Comparison of ENCODE assay signal across 23 mouse cellular contexts in genomic region chr6:100083127-100083526, GRCm38 (mm10).
A peak's percentile ranks its signal among the peaks of the same experiment; 100 is the strongest.
DNase-seq lines count a peak whose midpoint lies in the region; ATAC-seq and TF ChIP-seq lines count a peak whose summit lies in the region.
"Had no signal": no experiment of that assay in that cellular context is flagged by ENCODE, and none has a peak within 500 bp of the region (broad histone marks: within the 10 kb centered on the region; RNA-seq: fewer than 3 reads in every experiment).

No protein-coding gene starts in this region.

- no peak for TF ChIP-seq POLR2A in CH12.LX (IDR thresholded peaks at IDR 0.05; ENCODE audit: low read depth, low read length)

- H3K9me3 ChIP-seq in CH12.LX (replicated peaks; ENCODE audit: low read length), result no peaks in the 10 kb centered on the region
- H3K9me3 ChIP-seq: embryonic facial prominence, embryonic 10.5 days; embryonic facial prominence, embryonic 12.5 days; forebrain, embryonic 15.5 days had no signal

- H3K9ac ChIP-seq in CH12.LX (ENCODE audit: insufficient read depth, low read depth), result no peak overlapping the region
- H3K9ac ChIP-seq: embryonic facial prominence, embryonic 12.5 days; forebrain, embryonic 13.5 days; forebrain, embryonic 15.5 days; forebrain, postnatal 0 days had no signal

- H3K4me2 ChIP-seq in CH12.LX (ENCODE audit: insufficient read depth, low read depth, poor library complexity, severe bottlenecking), result no peak overlapping the region
- H3K4me2 ChIP-seq: embryonic facial prominence, embryonic 12.5 days; forebrain, embryonic 13.5 days; forebrain, embryonic 15.5 days had no signal

- peaks cover 33 to 64% of the 10 kb centered on the region in 2 experiments for H3K4me1 ChIP-seq in CH12.LX (ENCODE audit: control insufficient read depth in 1 of 2, insufficient read depth in 2 of 2)
- H3K4me1 ChIP-seq: embryonic facial prominence, embryonic 12.5 days; forebrain, embryonic 13.5 days; forebrain, embryonic 15.5 days had no signal

- no peak for TF ChIP-seq CTCF in CH12.LX (conservative IDR thresholded peaks at IDR 0.05 in 1 of 2, IDR thresholded peaks at IDR 0.05 in 1 of 2; ENCODE audit: low read depth in 2 of 2, low read length in 2 of 2)

- no peaks in the 10 kb centered on the region for H3K36me3 ChIP-seq in CH12.LX (replicated peaks in 1 of 2; ENCODE audit: control insufficient read depth in 1 of 2, insufficient read depth in 1 of 2, low read length in 1 of 2)
- H3K36me3 ChIP-seq in splenic B cell, adult 2 months (ENCODE audit: control insufficient read depth, insufficient read depth, low read length, poor library complexity, severe bottlenecking), result no peaks in the 10 kb centered on the region
- H3K36me3 ChIP-seq: embryonic facial prominence, embryonic 10.5 days; embryonic facial prominence, embryonic 12.5 days; forebrain, embryonic 15.5 days had no signal

- no peaks in the 10 kb centered on the region for H3K79me2 ChIP-seq in CH12.LX (replicated peaks; ENCODE audit: control insufficient read depth, extremely low read depth, insufficient read depth, poor library complexity, severe bottlenecking)

- peak; percentile 77 for TF ChIP-seq EP300 in CH12.LX (IDR thresholded peaks at IDR 0.05; ENCODE audit: low read length)

- no peaks in the 10 kb centered on the region for H3K27me3 ChIP-seq in CH12.LX (replicated peaks)
- no peaks in the 10 kb centered on the region for H3K27me3 ChIP-seq in splenic B cell, adult 2 months (ENCODE audit: control insufficient read depth, insufficient read depth, low read length, poor library complexity, severe bottlenecking)
- H3K27me3 ChIP-seq: embryonic facial prominence, embryonic 12.5 days; forebrain, embryonic 13.5 days; forebrain, embryonic 15.5 days had no signal

- dilution Hi-C loops in CH12.LX (cut with MboI; ENCODE audit: extremely low pct_ligation_motif_present, extremely low pct_unique_long_range_greater_than_20kb, low sequenced_read_pairs), result no loop called here

- TF ChIP-seq RAD21 in CH12.LX (IDR thresholded peaks at IDR 0.05; ENCODE audit: low read depth, low read length), result no peak

- H3K27ac ChIP-seq in CH12.LX (ENCODE audit: insufficient read depth, low read depth), result peak overlapping the region; percentile 77; the same call in 1 of the 2 replicates
- H3K27ac ChIP-seq: embryonic facial prominence, embryonic 10.5 days; embryonic facial prominence, embryonic 12.5 days; forebrain, embryonic 13.5 days; forebrain, embryonic 15.5 days had no signal

- in situ Hi-C loops in CH12.LX (cut with MboI; ENCODE audit: low pct_ligation_motif_present, low pct_unique_long_range_greater_than_20kb, low sequenced_read_pairs), result no loop called here

- no peak overlapping the region for H3K4me3 ChIP-seq in CH12.LX (replicated peaks in 1 of 3; ENCODE audit: low read depth in 2 of 3, low read length in 2 of 3, poor library complexity in 1 of 3)
- H3K4me3 ChIP-seq: embryonic facial prominence, embryonic 10.5 days; embryonic facial prominence, embryonic 12.5 days; forebrain, embryonic 13.5 days; forebrain, embryonic 15.5 days had no signal

- peak; percentile 41 for DNase-seq in retina, postnatal 1 day
- no peak for DNase-seq in retina, embryonic 14.5 days (ENCODE audit: low spot score)
- peak; percentile 51 for DNase-seq in CH12.LX (ENCODE audit: extremely low read depth)
- DNase-seq in splenic B cell, adult 2 months (ENCODE audit: low read depth, low spot score), result peak; percentile 18
- DNase-seq: adrenal gland, adult 8-10 months; adrenal gland, postnatal 14 days; adrenal gland, postnatal 36 days; B cell, adult 2 months; cerebellum, adult 11-12 months; cerebellum, adult 2 months; cerebellum, adult 9-10 months; cerebellum, postnatal 10 days; cerebellum, postnatal 25 days; forebrain, postnatal 0 days had no signal

- ATAC-seq in granulocyte monocyte progenitor cell, adult 5-6 weeks (replicated peaks; ENCODE audit: poor library complexity, severe bottlenecking), result no peak
- no peak for ATAC-seq in megakaryocyte progenitor cell, adult 5-6 weeks (replicated peaks; ENCODE audit: poor library complexity)
- ATAC-seq: activated CD4-positive, CD25-positive, alpha-beta regulatory T cell, adult 4 months; CD4-positive, CD25-positive, alpha-beta regulatory T cell, adult 4 months; forebrain, embryonic 13.5 days; forebrain, embryonic 15.5 days; forebrain, postnatal 0 days; Patski had no signal

TF ChIP-seq in CH12.LX, 34 proteins besides CTCF, POLR2A, EP300 and RAD21:
- TF ChIP-seq JUN (IDR thresholded peaks at IDR 0.05; ENCODE audit: insufficient read depth, low read depth, low read length), result peak; percentile 12; the same call in 1 of the 2 replicates
- peak; percentile 81 for TF ChIP-seq IRF4 (IDR thresholded peaks at IDR 0.05; ENCODE audit: low read depth, low read length)
- no peak for TF ChIP-seq CHD2 (IDR thresholded peaks at IDR 0.05; ENCODE audit: low read length)
- TF ChIP-seq MAX (IDR thresholded peaks at IDR 0.05; ENCODE audit: low read length), result peak; percentile 95
- TF ChIP-seq ETS1 (conservative IDR thresholded peaks at IDR 0.05; ENCODE audit: low read depth, low read length), result peak; percentile 72; the same call in 1 of the 2 replicates
- TF ChIP-seq JUND (conservative IDR thresholded peaks at IDR 0.05; ENCODE audit: low read depth, low read length), result no peak
- TF ChIP-seq MEF2A (IDR thresholded peaks at IDR 0.05; ENCODE audit: borderline replicate concordance, low read depth, low read length), result no peak; the same call in 1 of the 2 replicates
- peak; percentile 78; the same call in 1 of the 2 replicates for TF ChIP-seq RCOR1 (conservative IDR thresholded peaks at IDR 0.05; ENCODE audit: low read depth, low read length)
- no peak for TF ChIP-seq MAFK (IDR thresholded peaks at IDR 0.05; ENCODE audit: insufficient replicate concordance, low read length)
- TF ChIP-seq USF2 (conservative IDR thresholded peaks at IDR 0.05; ENCODE audit: low read depth, low read length), result peak; percentile 55; the same call in 1 of the 2 replicates
- peak; percentile 59 for TF ChIP-seq TCF12 (IDR thresholded peaks at IDR 0.05; ENCODE audit: low read depth, low read length)
- peak; percentile 56 for TF ChIP-seq USF1 (IDR thresholded peaks at IDR 0.05; ENCODE audit: low read depth, low read length)
- peak; percentile 64; the same call in 1 of the 2 replicates for TF ChIP-seq MXI1 (IDR thresholded peaks at IDR 0.05; ENCODE audit: low read depth, low read length)
- peak; percentile 66; the same call in 1 of the 2 replicates for TF ChIP-seq BHLHE40 (IDR thresholded peaks at IDR 0.05; ENCODE audit: low read depth, low read length)
- TF ChIP-seq MYC (IDR thresholded peaks at IDR 0.05; ENCODE audit: low read depth, low read length), result peak; percentile 90
- 0 out of 2 replicates have a peak, but pooled peaks have one; percentile 41 for TF ChIP-seq SIN3A (IDR thresholded peaks at IDR 0.05; ENCODE audit: low read length)
- no peak for TF ChIP-seq POLR2AphosphoS2 (IDR thresholded peaks at IDR 0.05; ENCODE audit: low read depth, low read length)
- 0 out of 2 replicates have a peak, but pooled peaks have one; percentile 31 for TF ChIP-seq CHD1 (IDR thresholded peaks at IDR 0.05; ENCODE audit: low read depth, low read length)
- 0 out of 2 replicates have a peak, but pooled peaks have one; percentile 45 for TF ChIP-seq MAZ (IDR thresholded peaks at IDR 0.05; ENCODE audit: low read depth, low read length)
TF ChIP-seq in CH12.LX: peak in this region for 14.
